8 mouse cellular contexts compared by ENCODE assay signal in genomic region chr3:88144648-88145410, GRCm38 (mm10). TPM values are rescaled to one million over a fixed set of nuclear protein-coding genes. Genes with fewer than 3 reads are reported as not detected.
DNase-seq lines count a peak whose midpoint lies in the region; ATAC-seq and TF ChIP-seq lines count a peak whose summit lies in the region.

No protein-coding gene starts in this region.

- no peak for ATAC-seq in embryonic facial prominence, embryonic 14.5 days (ENCODE audit: low read depth)
- ATAC-seq in intestine, embryonic 14.5 days (replicated peaks; ENCODE audit: low FRiP score, low TSS enrichment, low read depth): no peak
- ATAC-seq in liver, postnatal 0 days: no peak
- ATAC-seq in megakaryocyte-erythroid progenitor cell, adult 5-6 weeks (replicated peaks; ENCODE audit: low FRiP score, low TSS enrichment, poor library complexity, severe bottlenecking): no peak

- no peaks in the 10 kb centered on the region for H3K9me3 ChIP-seq in embryonic facial prominence, embryonic 14.5 days (ENCODE audit: control insufficient read depth, low read length)
- H3K9me3 ChIP-seq in intestine, embryonic 14.5 days (ENCODE audit: control insufficient read depth, low read length): no peaks in the 10 kb centered on the region
- no peaks in the 10 kb centered on the region for H3K9me3 ChIP-seq in liver, postnatal 0 days (ENCODE audit: low read length)

- peak overlapping the region; percentile 11; the same call in 1 of the 2 replicates for H3K27ac ChIP-seq in embryonic facial prominence, embryonic 14.5 days (replicated peaks; ENCODE audit: low read depth, low read length)
- H3K27ac ChIP-seq in intestine, embryonic 14.5 days (ENCODE audit: low read depth): peak overlapping the region; percentile 1
- peak overlapping the region; percentile 97 for H3K27ac ChIP-seq in liver, postnatal 0 days (ENCODE audit: low read depth)

- DNase-seq in heart, adult 11 months: peak; percentile 93
- no peak for DNase-seq in heart, adult 8-10 months (ENCODE audit: low spot score)
- no peak for DNase-seq in embryonic facial prominence, embryonic 14.5 days (ENCODE audit: low spot score)
- no peak for DNase-seq in intestine, embryonic 14.5 days (ENCODE audit: low spot score)
- no peak for DNase-seq in liver, postnatal 0 days
- no peak for DNase-seq in left cerebral cortex, postnatal 4 days
- no peak for DNase-seq in left cerebral cortex, adult 11 months (ENCODE audit: low spot score)

- peak overlapping the region; percentile 95 for H3K4me2 ChIP-seq in embryonic facial prominence, embryonic 14.5 days (ENCODE audit: low read depth, low read length)
- peak overlapping the region; percentile 97 for H3K4me2 ChIP-seq in intestine, embryonic 14.5 days (ENCODE audit: low read length)
- peak overlapping the region; percentile 92 for H3K4me2 ChIP-seq in liver, postnatal 0 days (ENCODE audit: low read depth, low read length)

- H3K4me3 ChIP-seq in embryonic facial prominence, embryonic 14.5 days (ENCODE audit: low read depth, low read length): peak overlapping the region; percentile 85
- H3K4me3 ChIP-seq in intestine, embryonic 14.5 days (ENCODE audit: low read depth, low read length): peak overlapping the region; percentile 87
- peak overlapping the region; percentile 80 for H3K4me3 ChIP-seq in liver, postnatal 0 days (ENCODE audit: low read depth, low read length)

- no peaks in the 10 kb centered on the region for H3K27me3 ChIP-seq in embryonic facial prominence, embryonic 14.5 days (replicated peaks; ENCODE audit: control insufficient read depth, insufficient read depth, low read length)
- no peaks in the 10 kb centered on the region for H3K27me3 ChIP-seq in intestine, embryonic 14.5 days (replicated peaks; ENCODE audit: control insufficient read depth, insufficient read depth, low read length)
- H3K27me3 ChIP-seq in liver, postnatal 0 days (ENCODE audit: insufficient read depth, low read length): no peaks in the 10 kb centered on the region

- H3K36me3 ChIP-seq in embryonic facial prominence, embryonic 14.5 days (ENCODE audit: control insufficient read depth, insufficient read depth, low read length): 0 out of 2 replicates have a peak, but pooled peaks cover 4% of the 10 kb centered on the region
- no peaks in the 10 kb centered on the region for H3K36me3 ChIP-seq in intestine, embryonic 14.5 days (ENCODE audit: control insufficient read depth, insufficient read depth, low read length)
- H3K36me3 ChIP-seq in liver, postnatal 0 days (replicated peaks; ENCODE audit: insufficient read depth, low read length): peaks cover 5% of the 10 kb centered on the region

- intact Hi-C loops in left cerebral cortex, postnatal 4 days (cut with DNase I): no loop called here

- H3K4me1 ChIP-seq in embryonic facial prominence, embryonic 14.5 days (ENCODE audit: control insufficient read depth, insufficient read depth, low read length): peaks cover 68% of the 10 kb centered on the region
- peaks cover 83% of the 10 kb centered on the region for H3K4me1 ChIP-seq in intestine, embryonic 14.5 days (replicated peaks; ENCODE audit: control insufficient read depth, insufficient read depth, low read length)
- H3K4me1 ChIP-seq in liver, postnatal 0 days (ENCODE audit: insufficient read depth): peaks cover 85% of the 10 kb centered on the region

- no peak for TF ChIP-seq EP300 in liver, postnatal 0 days (IDR thresholded peaks at IDR 0.05; ENCODE audit: low read depth)

- 63% methylated on average over 6 of the region's 6 CpGs for WGBS in embryonic facial prominence, embryonic 14.5 days
- WGBS in intestine, embryonic 14.5 days: 49% methylated on average over 6 of the region's 6 CpGs
- WGBS in liver, postnatal 0 days (ENCODE audit: insufficient replicate concordance): 41% methylated on average over 6 of the region's 6 CpGs

- no peak for TF ChIP-seq CTCF in liver, postnatal 0 days (IDR thresholded peaks at IDR 0.05; ENCODE audit: low read depth)

- H3K9ac ChIP-seq in embryonic facial prominence, embryonic 14.5 days (ENCODE audit: low read depth, low read length): peak overlapping the region; percentile 90
- no peak overlapping the region for H3K9ac ChIP-seq in intestine, embryonic 14.5 days (ENCODE audit: low read length)
- H3K9ac ChIP-seq in liver, postnatal 0 days (replicated peaks): peak overlapping the region; percentile 91

RNA-seq across cellular contexts. Expression of gene Mef2d, which starts 2.7 kb away (rescaled TPM):
- 100 to 1,000 TPM; 125 to 139 (median 131) TPM for total RNA-seq in heart, adult 8-10 months (2022)
- 36.8 and 41.7 TPM in 2 replicates for polyA plus RNA-seq in embryonic facial prominence, embryonic 14.5 days (2014; fragmentation: Nextera tagmentation; extraction: Ambion mirVana)
- polyA plus RNA-seq in intestine, embryonic 14.5 days (2014; fragmentation: Nextera tagmentation; extraction: Ambion mirVana): 23.4 and 23.8 TPM in 2 replicates
- polyA plus RNA-seq in liver, postnatal 0 days (2015; fragmentation: Nextera tagmentation; extraction: Ambion mirVana): 5.7 and 6.4 TPM in 2 replicates
- 91.9 and 97.4 TPM in 2 replicates for total RNA-seq in megakaryocyte-erythroid progenitor cell, adult 5-6 weeks (2014; fragmentation: Nextera tagmentation)
- 19.7 and 50.5 TPM in 2 replicates for total RNA-seq in megakaryocyte-erythroid progenitor cell, adult 5-6 weeks (2017)
- total RNA-seq in left cerebral cortex, postnatal 4 days (2021): 100 to 1,000 TPM; 113 to 121 TPM

Comparison
In these comparisons a context has a peak if more than half of its experiments do, and no peak if none do; other contexts are left out.
1. H3K27ac ChIP-seq: peak in every context shown above with its lines; median percentile 97 in liver, postnatal 0 days; 11 in embryonic facial prominence, embryonic 14.5 days; 1 in intestine, embryonic 14.5 days.